Mouse (Mus musculus) ES-E14 (cell line): ENCODE measurements around the gene Adipor1.

Experiments used
- CHD2 ChIP-seq: IDR thresholded peaks from 2 replicates; pipeline ENCODE4 v1.6.1; 2014; ENCODE audit warnings: mild to moderate bottlenecking, low read depth, low read length, inconsistent platforms
- HCFC1 ChIP-seq: IDR thresholded peaks from 2 replicates; pipeline ENCODE4 v1.6.1; 2012; ENCODE audit warnings: low read length, inconsistent platforms, borderline replicate concordance; ENCODE audit not compliant: insufficient read depth

- TF ChIP-seq HCFC1, result no peak
- no peak for TF ChIP-seq CHD2
These were observed 30.6 kb upstream of the Adipor1 start for GRCm38 (mm10) chr1:134384581-134384980.
